Mouse (Mus musculus): ENCODE measurements around the gene Ppp1r12c.

Gene Ppp1r12c

GRCm38 (mm10) chr7:4440549-4440948 lies 60.9 kb downstream of the Ppp1r12c start:
- in situ Hi-C loops (cut with MboI, MseI) = loop anchor here (10.0 kb wide), 1 partner anchor 1844 kb away; the partner anchor contains the start of gene Zfp667

- in situ Hi-C loops (cut with MboI, MseI) = no loop called here
These were observed 63.8 kb downstream of the Ppp1r12c start for GRCm38 (mm10) chr7:4437721-4438120.

GRCm38 (mm10) chr7:4432026-4432425 lies 69.5 kb downstream of the Ppp1r12c start:
- in situ Hi-C loops (cut with MboI, MseI) = loop anchor here (5.0 kb wide), 1 partner anchor 90 kb away; the partner anchor contains the start of gene Tnni3

- in situ Hi-C loops (cut with MboI, MseI) = loop anchor here (5.0 kb wide), 1 partner anchor 91 kb away; the partner anchor contains the start of gene Tnni3
These were observed 69.9 kb downstream of the Ppp1r12c start for GRCm38 (mm10) chr7:4431548-4431947.

Data from regulatory T cell (primary cell).